Mouse (Mus musculus): Measurements from ENCODE around the gene Pomgnt2.

The Pomgnt2 gene

DNA sequence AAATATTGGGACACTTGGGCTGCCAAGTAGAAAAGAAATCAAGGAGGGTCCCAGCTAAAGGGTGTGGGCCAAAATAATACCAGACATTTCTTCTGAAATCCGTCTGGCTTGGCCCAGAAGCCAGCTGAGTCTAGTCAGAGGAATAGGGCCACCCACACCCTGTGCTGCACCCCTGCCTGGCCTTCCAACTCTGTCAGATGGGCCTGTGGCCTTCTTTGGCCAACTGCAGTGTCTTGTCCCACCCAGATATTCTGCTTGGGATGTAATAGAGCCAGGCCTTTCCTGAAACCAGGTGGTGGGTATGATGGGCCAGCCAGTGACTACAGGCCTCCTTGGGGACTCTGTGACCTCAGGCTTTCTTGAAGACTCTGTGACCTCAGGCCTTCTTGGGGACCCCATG lies 23.7 kb downstream of the Pomgnt2 start:
- no peak for DNase-seq (ENCODE audit: low spot score in 2 of 2)

DNA sequence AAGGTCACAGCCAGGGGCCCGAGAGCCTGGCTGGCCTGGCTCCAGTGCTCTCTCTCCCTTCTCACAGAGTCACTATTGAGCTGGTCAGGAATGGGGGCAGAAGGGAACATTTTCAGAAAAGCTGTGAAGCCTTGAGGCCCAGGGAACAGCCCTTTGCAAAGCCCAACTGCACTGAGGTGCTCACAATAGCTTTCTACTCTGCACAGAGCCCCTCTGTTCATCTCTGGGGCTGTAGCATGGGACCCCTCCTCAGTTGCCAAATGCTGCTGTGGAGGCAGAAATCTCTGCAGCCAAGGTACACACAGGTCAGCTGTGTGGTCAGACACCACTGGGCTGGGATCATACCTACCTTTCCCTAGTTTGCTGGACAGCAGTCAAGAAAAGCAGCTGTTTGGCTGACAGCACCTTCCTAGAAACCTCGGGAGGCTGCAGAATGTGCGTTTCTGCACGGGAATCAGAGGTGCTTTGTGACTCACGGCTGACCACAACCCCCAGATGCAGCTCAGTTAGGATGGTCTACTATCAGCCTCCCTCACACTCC lies 27.0 kb downstream of the Pomgnt2 start:
- peak in 1 of 2 experiments; percentile 41 for DNase-seq (ENCODE audit: low spot score in 2 of 2)

DNA sequence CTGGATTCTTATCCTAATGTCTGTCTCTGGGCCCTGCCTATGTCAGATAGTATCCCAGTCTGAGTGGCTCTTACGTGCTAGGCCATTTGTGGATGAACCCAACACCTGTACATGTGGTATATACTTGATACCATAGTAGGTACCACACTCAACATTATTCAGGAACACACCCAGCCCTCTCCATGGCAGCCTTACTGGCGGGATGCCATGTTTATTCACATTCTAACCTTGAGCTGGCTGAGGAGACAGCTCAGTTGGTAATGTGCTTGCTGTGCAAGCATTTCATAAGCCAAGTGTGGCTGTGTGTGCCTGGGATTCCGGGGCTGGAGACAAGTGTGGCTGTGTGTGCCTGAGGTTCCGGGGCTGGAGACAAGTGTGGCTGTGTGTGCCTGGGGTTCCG lies 28.7 kb downstream of the Pomgnt2 start:
- DNase-seq (ENCODE audit: low spot score in 2 of 2) = no peak

DNA sequence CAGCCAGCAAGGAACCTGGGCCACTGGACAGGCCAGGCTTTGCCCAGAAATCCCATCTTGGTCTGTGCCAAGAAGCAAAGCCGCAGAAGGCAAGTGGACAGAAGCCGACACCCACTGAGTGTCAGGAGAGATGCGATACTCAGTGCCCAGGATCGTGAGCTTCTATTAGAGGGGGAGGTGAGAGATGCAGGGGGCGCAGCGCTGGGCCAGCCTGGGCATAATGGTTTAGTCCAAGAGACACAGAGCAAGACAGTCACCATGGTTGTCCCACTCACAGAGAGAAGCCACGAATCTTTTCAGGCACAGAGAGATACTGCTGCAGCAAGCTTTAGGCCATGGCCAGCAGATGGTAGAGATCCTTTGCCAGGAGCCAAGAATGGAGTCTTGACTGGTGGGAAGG lies 32.0 kb downstream of the Pomgnt2 start:
- no peak for DNase-seq (ENCODE audit: low spot score in 2 of 2)

DNA sequence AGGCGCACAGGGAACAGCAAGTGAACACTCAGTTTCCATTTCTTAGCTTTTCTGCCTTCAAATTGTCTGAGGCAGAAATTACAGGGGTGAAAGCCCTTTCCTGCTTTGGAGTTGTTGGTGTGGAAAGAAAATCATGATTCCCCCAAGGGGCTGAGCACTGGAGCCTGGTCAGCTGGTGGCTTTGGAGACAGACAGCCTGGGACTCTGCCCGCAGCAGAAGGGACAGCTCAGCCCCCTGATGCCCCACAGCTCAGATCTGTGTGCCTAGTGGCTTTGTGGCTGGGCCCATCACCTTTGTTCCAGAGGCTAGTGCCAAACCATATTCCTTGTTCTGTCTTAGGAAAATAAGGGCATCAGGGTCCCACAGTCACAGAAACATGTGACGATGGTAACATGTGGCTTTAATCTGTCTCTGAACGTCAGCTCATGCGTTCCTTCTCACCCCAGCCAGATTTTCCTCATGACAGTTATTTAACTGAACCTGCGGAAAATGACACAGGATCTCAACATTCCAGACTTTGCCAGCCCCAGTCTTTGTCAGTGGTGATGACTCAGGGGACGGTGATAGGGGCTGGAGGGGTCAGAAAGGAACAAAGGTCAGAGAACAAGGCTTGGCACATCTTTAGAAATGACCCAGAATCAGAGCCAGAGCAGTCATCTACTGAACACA lies 36.8 kb downstream of the Pomgnt2 start:
- no peak for DNase-seq (ENCODE audit: low spot score in 2 of 2)

DNA sequence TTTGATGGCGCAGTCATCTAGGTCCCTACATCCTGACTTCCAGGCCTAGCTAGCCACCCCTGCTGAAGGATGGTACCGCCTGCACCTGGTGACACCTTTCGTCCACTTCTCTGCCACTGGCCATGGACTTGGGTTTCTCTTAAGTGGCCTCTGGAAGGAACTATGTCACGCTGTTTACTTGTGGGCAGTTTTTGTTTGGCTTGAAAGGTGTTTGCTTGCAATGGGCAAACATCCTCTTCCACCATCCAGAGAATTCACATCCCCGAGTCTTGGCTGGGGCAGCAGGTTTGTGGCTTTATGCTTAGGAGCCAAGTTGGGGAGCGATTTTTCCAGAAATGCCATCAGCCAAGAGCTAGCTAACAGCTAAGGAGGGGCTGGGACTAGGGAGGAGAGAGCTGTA lies 44.3 kb downstream of the Pomgnt2 start:
- DNase-seq (ENCODE audit: low spot score in 2 of 2) = no peak

DNA sequence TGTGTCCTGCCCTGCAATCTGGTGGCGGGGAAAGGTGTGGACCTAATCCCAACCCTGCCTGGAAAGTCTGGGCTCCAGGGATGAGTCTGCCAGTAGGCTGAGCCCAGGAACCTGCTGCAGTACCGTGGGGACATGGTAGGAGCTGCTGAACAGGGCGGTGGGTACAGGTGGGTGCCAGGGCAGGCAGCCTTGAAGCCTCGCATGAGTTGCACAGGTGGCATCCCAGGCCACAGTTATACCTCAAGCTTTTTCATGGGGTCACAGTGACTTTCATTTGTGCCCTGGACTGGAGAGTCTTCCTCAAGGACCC lies 45.8 kb downstream of the Pomgnt2 start:
- DNase-seq (ENCODE audit: low spot score in 2 of 2) = no peak

DNA sequence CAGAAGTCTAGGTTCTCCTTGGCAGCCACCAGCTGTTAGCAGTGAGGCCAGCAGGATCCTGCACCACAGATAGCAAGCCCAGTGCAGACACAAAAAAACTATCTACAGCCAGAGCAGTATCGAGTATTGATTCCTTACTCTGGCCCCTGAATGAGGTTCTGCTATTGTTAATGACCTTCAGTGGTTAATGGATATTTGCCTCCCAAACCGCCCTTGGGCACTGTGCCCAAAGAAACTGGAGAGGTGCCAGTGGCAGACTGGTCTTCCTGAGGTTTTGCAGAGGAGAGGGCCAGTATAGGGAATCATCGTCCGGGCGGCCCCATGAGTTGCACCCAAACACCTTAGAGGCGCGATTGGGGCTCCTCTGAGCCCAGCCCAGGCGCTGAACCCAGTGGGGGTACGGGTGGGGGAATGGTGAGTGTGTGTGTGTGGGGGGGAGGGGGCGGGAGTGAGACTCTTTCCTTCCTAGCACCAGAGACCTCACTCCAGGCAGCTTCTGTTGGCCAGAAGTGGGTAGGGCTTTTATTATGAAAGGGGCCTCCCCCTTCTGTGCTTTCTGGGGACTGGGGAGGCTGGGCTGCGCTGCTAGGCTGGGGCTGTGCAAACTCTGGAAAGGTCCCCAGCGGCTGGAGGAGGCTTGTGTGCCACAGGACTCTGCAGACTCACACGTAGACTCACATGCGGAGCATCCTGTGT lies 46.3 kb downstream of the Pomgnt2 start, which contains the start of gene Fam198a:
Gene Fam198a (plus strand): TSS at position 571 of the 696 bp plus-strand sequence.
- DNase-seq (ENCODE audit: low spot score in 2 of 2) = peak; percentile 66 to 80

DNA sequence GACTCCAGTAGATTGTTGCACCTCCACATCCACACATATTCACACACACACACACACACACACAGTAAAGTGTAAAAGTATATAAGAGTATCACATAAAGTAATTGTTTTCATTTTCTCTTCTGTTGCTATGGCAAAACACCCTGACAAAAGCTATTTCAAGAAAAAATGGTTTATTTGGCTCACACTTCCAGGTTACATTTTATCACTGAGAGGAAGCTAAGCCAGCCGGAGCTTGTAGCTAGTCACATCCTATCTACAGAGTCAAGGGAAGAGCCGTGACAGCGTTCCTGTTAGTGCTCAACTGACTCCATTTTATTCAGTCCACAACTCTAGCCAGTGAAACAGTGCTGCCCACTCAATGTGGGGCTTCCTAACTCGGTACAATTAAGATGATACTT lies 48.5 kb downstream of the Pomgnt2 start:
- DNase-seq (ENCODE audit: low spot score in 2 of 2) = no peak

DNA sequence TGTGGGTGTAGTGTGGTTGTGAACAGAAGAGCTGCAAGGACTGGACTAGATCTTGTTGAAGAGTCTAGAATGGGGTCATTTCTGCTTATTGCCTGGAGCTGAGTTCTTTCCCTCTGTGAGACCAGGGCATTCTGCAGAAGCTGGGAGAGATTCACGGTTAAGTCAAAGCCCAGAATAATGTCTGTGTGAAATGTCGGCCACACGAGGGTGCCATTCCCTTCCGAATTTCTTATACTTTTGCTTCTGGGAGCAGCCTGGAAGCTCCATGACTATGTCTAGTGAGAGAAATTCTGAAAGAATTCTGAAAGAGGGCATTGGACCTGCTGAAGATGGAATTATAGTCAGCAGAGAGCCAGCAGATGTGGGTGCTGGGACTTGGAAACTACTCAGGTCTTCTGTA lies 49.1 kb downstream of the Pomgnt2 start:
- peak; percentile 81 to 87 for DNase-seq (ENCODE audit: low spot score in 2 of 2)

DNA sequence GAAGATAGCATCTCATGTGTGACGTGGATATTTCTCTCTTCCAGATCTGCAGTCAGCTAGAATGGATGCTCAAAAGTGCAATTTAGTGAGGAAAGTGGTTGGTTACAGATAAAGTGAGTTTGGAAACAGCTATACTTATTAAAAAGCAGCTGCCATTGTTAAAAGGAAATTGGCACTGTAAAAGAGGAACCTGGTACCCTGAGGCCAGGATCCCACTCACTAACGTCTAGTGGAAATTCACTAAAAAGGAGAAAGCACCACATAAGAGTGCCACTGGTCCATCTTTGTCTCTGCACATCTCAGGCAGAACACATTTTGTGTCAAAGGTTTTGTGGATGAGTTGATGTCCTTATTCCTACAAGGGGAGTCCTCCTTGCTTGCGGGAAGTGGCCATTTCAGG lies 53.3 kb downstream of the Pomgnt2 start:
- no peak for DNase-seq (ENCODE audit: low spot score in 2 of 2)

DNA sequence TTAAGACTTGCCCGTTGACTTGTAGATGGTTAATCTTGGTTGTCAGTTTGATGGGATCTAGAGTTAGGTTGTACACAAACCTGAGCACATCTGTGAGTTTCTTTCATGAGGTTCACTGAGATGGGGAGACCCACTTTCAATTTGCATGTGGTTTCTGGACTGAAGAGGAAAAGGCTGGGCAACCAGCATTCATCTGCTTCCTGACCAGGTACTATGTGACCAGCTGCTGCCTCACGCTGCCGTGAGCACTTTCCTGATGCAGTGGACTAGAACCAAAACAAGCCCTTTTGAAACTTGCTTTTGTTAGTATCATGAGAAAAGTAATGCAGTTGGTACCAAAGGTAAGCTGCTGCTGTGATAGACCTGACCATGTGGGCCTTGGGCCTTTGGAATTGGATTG lies 53.9 kb downstream of the Pomgnt2 start:
- DNase-seq (ENCODE audit: low spot score in 2 of 2) = no peak

DNA sequence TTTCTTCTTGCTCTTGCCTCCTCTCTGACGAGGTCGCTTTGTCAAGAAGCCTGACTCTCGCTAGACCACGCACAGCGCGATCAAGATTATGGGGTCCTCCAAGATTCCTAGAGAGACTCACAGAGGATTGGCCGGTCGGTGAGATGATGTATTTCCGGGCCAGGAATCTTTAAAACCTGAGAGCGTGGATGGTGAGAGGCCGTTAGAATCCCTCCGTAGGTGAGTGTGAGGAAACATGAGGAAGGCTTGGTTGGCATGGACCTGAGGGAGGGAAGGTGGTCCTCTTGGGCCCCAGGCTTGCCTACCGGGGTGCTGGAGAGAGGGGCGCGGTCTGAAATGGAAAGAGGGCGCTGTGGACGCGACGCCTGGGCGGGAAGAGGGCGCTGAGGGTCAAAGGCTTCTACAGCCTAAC lies 59.0 kb downstream of the Pomgnt2 start:
- DNase-seq (ENCODE audit: low spot score in 2 of 2) = peak in 1 of 2 experiments; percentile 42

DNA sequence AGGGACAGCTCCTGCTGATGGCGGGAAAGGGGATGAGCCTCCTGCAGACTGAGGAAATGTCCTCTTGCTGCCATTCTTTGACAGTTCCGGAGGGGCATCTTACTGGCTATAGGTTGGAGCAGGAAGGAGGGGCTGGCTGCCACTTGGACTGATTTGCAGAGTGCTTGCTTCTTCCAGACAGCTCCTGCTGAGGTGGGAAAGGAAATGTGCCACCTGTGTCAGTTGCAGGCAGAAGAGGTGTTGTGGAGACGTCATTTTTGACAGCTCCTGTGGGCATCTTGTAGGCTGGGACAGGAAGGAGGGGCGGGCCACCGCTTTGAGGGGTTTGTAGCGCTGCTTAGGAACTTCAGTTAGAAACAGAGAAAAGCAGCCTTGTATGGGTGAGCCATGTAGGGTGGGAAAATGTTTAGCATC lies 59.5 kb downstream of the Pomgnt2 start:
- DNase-seq (ENCODE audit: low spot score in 2 of 2) = no peak

DNA sequence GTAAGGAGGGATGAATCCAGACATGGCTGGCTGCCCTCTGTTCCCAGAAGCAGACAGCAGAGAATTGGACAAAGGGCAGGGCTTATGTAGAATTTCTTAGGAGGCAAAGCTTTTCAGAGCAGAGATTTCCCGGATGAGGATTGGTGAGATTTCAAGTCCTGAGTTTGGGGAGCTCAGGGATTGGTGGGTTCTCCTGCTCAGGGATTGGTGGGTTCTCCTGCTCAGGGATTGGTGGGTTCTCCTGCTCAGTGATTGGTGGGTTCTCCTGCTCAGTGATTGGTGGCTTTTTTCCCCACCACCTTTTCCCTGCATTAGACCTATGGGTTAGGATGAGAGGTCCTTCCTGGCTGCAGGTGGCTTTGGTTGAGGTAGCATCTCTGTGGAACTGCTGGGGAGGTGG lies 60.0 kb downstream of the Pomgnt2 start:
- no peak for DNase-seq (ENCODE audit: low spot score in 2 of 2)

DNA sequence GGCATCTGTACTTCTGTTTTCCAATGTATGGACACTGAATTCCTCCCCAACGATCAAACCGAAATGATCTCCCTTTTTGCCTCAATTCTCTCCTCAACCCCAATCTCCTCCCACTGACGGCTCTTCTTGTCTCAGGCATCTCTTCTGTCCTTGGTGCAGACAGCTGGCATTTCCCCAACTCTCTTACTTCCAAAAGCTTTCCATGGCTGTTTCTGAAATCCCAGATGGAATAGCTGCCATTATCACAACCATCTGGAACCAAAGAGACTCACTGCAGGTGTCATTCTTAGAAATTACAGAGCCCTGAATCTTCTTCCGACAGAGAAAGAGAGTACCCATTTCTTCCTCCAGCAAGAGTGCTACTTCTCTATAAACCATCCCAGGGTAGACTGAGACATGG lies 62.1 kb downstream of the Pomgnt2 start:
- no peak for DNase-seq (ENCODE audit: low spot score in 2 of 2)
